ENCODE assay signal across 8 mouse cellular contexts in genomic region chr7:127273925-127274789, GRCm38 (mm10). TPM values are rescaled to one million over a fixed set of nuclear protein-coding genes. Genes with fewer than 3 reads are reported as not detected.
A peak's percentile ranks its signal among the peaks of the same experiment; 100 is the strongest.
DNase-seq lines count a peak whose midpoint lies in the region; ATAC-seq lines count a peak whose summit lies in the region.

Gene Sephs2 (minus strand): TSS chr7:127274055.

- intact Hi-C loops in gastrocnemius, postnatal 14 days (cut with DNase I; ENCODE audit: low total_unique reads), result no loop called here
- intact Hi-C loops in left cerebral cortex, postnatal 10 days (cut with DNase I), result loop anchor here (2.0 kb wide), 1 partner anchor 37 kb away; no protein-coding TSS in a partner anchor

- ATAC-seq in inflammation-experienced regulatory T-cells, adult 6 months, result peak; percentile 97
- peak; percentile 88 for ATAC-seq in megakaryocyte-erythroid progenitor cell, adult 5-6 weeks (replicated peaks; ENCODE audit: low FRiP score, low TSS enrichment, poor library complexity, severe bottlenecking)

- peak; percentile 94 to 99 for DNase-seq in adrenal gland, adult (ENCODE audit: inconsistent age in 2 of 2, low spot score in 1 of 2)
- DNase-seq in embryo, embryonic 10.5 days (ENCODE audit: low spot score), result peak; percentile 96
- DNase-seq in gastrocnemius, postnatal 14 days, result peak; percentile 87
- peak; percentile 91 to 94 for DNase-seq in left cerebral cortex, postnatal 10 days (ENCODE audit: extremely low spot score in 1 of 2, low spot score in 2 of 2)
- peak; percentile 92 for DNase-seq in right cerebral cortex, postnatal 25 days
- DNase-seq in urinary bladder, postnatal 4 days (ENCODE audit: low spot score in 2 of 2), result peak; percentile 86 to 93

RNA-seq across cellular contexts. Expression of gene Sephs2, which starts in this region (rescaled TPM):
- 10 to 100 TPM; 19.3 to 23.1 TPM for total RNA-seq in gastrocnemius, postnatal 14 days (2021)
- polyA plus RNA-seq in inflammation-experienced regulatory T-cells, adult 6 months (2017; shearing (Covaris generic)), result 10 to 100 TPM; 19.4 to 45.4 (median 28.6) TPM
- 10 to 100 TPM; 50.6 to 53.7 TPM for total RNA-seq in left cerebral cortex, postnatal 10 days (2021)
- total RNA-seq in megakaryocyte-erythroid progenitor cell, adult 5-6 weeks (2014; fragmentation: Nextera tagmentation), result 61.7 and 74.2 TPM in 2 replicates
- 115 and 130 TPM in 2 replicates for total RNA-seq in megakaryocyte-erythroid progenitor cell, adult 5-6 weeks (2017)

Comparison
In these comparisons a context has a peak if more than half of its experiments do, and no peak if none do; other contexts are left out.
1. Peak in every context shown above with its lines: DNase-seq and ATAC-seq.